Mouse (Mus musculus): ENCODE data around the gene Trh. TPM values are rescaled to one million over a fixed set of nuclear protein-coding genes. Genes with fewer than 3 reads are reported as not detected.

Gene Trh
- polyA plus RNA-seq, 1 experiment = not detected

- TF ChIP-seq GATA1 (IDR thresholded peaks at IDR 0.05; ENCODE audit: borderline replicate concordance, low read length) (no peak), FLI1 (IDR thresholded peaks at IDR 0.05; ENCODE audit: low read length) (no peak)
- no peaks in the 10 kb centered on the region for H3K36me3 ChIP-seq (replicated peaks; ENCODE audit: low read length)
Measured at GRCm38 (mm10) chr6:92261162-92261843, 16.9 kb upstream of the Trh start.

GRCm38 (mm10) chr6:92255346-92255745 is 10.9 kb upstream of the Trh start:
- H3K4me3 ChIP-seq (replicated peaks) = no peak overlapping the region
- no peak for TF ChIP-seq GATA1 (IDR thresholded peaks at IDR 0.05; ENCODE audit: borderline replicate concordance, low read length)
- no peak for TF ChIP-seq FLI1 (IDR thresholded peaks at IDR 0.05; ENCODE audit: low read length)
- peaks cover 12% of the 10 kb centered on the region for H3K27me3 ChIP-seq (replicated peaks)
- no peaks in the 10 kb centered on the region for H3K36me3 ChIP-seq (replicated peaks; ENCODE audit: low read length)
- H3K9me3 ChIP-seq = peaks cover 29% of the 10 kb centered on the region
- 0 out of 2 replicates have a peak, but pooled peaks cover 4% of the 10 kb centered on the region for H3K4me1 ChIP-seq

More at GRCm38 (mm10) chr6:92261162-92261843, 16.9 kb upstream of the Trh start:
- Histone ChIP-seq H3K9me3 (peaks cover 13% of the 10 kb centered on the region), H3K27me3 (replicated peaks) (peaks cover 15% of the 10 kb centered on the region), H3K4me1 (no peaks in the 10 kb centered on the region), H3K4me3 (replicated peaks) (no peak overlapping the region)

- TF ChIP-seq GATA1 (IDR thresholded peaks at IDR 0.05; ENCODE audit: borderline replicate concordance, low read length) (no peak), FLI1 (IDR thresholded peaks at IDR 0.05; ENCODE audit: low read length) (no peak)
- H3K4me3 ChIP-seq (replicated peaks) = no peak overlapping the region
- H3K36me3 ChIP-seq (replicated peaks; ENCODE audit: low read length) = no peaks in the 10 kb centered on the region
- 0 out of 2 replicates have a peak, but pooled peaks cover 4% of the 10 kb centered on the region for H3K4me1 ChIP-seq
- peaks cover 10% of the 10 kb centered on the region for H3K27me3 ChIP-seq (replicated peaks)
- peaks cover 29% of the 10 kb centered on the region for H3K9me3 ChIP-seq
Measured at GRCm38 (mm10) chr6:92253253-92253870, 8.9 kb upstream of the Trh start.

- Histone ChIP-seq H3K27me3 (replicated peaks) (peaks cover 60% of the 10 kb centered on the region), H3K4me3 (replicated peaks) (no peak overlapping the region), H3K9me3 (0 out of 2 replicates have a peak, but pooled peaks cover 3% of the 10 kb centered on the region), H3K36me3 (replicated peaks; ENCODE audit: low read length) (no peaks in the 10 kb centered on the region), H3K4me1 (peaks cover 3% of the 10 kb centered on the region; the same call in 1 of the 2 replicates)
- TF ChIP-seq FLI1 (IDR thresholded peaks at IDR 0.05; ENCODE audit: low read length) (no peak), GATA1 (IDR thresholded peaks at IDR 0.05; ENCODE audit: borderline replicate concordance, low read length) (no peak)
Measured at GRCm38 (mm10) chr6:92247215-92247919, 2.9 kb upstream of the Trh start.

- H3K27me3 ChIP-seq (replicated peaks) = peaks cover 60% of the 10 kb centered on the region
- H3K36me3 ChIP-seq (replicated peaks; ENCODE audit: low read length) = no peaks in the 10 kb centered on the region
- no peaks in the 10 kb centered on the region for H3K9me3 ChIP-seq
- H3K4me1 ChIP-seq = peaks cover 4% of the 10 kb centered on the region
- H3K4me3 ChIP-seq (replicated peaks) = no peak overlapping the region
- TF ChIP-seq FLI1 (IDR thresholded peaks at IDR 0.05; ENCODE audit: low read length) (no peak), GATA1 (IDR thresholded peaks at IDR 0.05; ENCODE audit: borderline replicate concordance, low read length) (no peak)
Measured at GRCm38 (mm10) chr6:92246335-92246734, 1.9 kb upstream of the Trh start.

- no peak for TF ChIP-seq FLI1 (IDR thresholded peaks at IDR 0.05; ENCODE audit: low read length)
- no peak for TF ChIP-seq GATA1 (IDR thresholded peaks at IDR 0.05; ENCODE audit: borderline replicate concordance, low read length)
- H3K4me3 ChIP-seq (replicated peaks) = peak overlapping the region; percentile 46
Measured at GRCm38 (mm10) chr6:92241178-92241906, 3.1 kb downstream of the Trh start.

GRCm38 (mm10) chr6:92235036-92235435 is 9.4 kb downstream of the Trh start:
- Histone ChIP-seq H3K27me3 (replicated peaks) (peaks cover 25% of the 10 kb centered on the region), H3K4me3 (replicated peaks) (no peak overlapping the region), H3K36me3 (replicated peaks; ENCODE audit: low read length) (no peaks in the 10 kb centered on the region), H3K4me1 (no peaks in the 10 kb centered on the region), H3K9me3 (no peaks in the 10 kb centered on the region)
- no peak for TF ChIP-seq GATA1 (IDR thresholded peaks at IDR 0.05; ENCODE audit: borderline replicate concordance, low read length)
- TF ChIP-seq FLI1 (IDR thresholded peaks at IDR 0.05; ENCODE audit: low read length) = no peak

More at GRCm38 (mm10) chr6:92241178-92241906, 3.1 kb downstream of the Trh start:
- no peaks in the 10 kb centered on the region for H3K36me3 ChIP-seq (replicated peaks; ENCODE audit: low read length)
- H3K9me3 ChIP-seq = no peaks in the 10 kb centered on the region
- peaks cover 43% of the 10 kb centered on the region for H3K27me3 ChIP-seq (replicated peaks)
- H3K4me1 ChIP-seq = peaks cover 9% of the 10 kb centered on the region

GRCm38 (mm10) chr6:92231762-92232161 is 12.7 kb downstream of the Trh start:
- Histone ChIP-seq H3K4me1 (no peaks in the 10 kb centered on the region), H3K9me3 (no peaks in the 10 kb centered on the region), H3K4me3 (replicated peaks) (no peak overlapping the region), H3K36me3 (replicated peaks; ENCODE audit: low read length) (no peaks in the 10 kb centered on the region), H3K27me3 (replicated peaks) (peaks cover 31% of the 10 kb centered on the region)
- no peak for TF ChIP-seq FLI1 (IDR thresholded peaks at IDR 0.05; ENCODE audit: low read length)
- TF ChIP-seq GATA1 (IDR thresholded peaks at IDR 0.05; ENCODE audit: borderline replicate concordance, low read length) = no peak

GRCm38 (mm10) chr6:92231356-92231755 is 13.1 kb downstream of the Trh start:
- Histone ChIP-seq H3K9me3 (no peaks in the 10 kb centered on the region), H3K4me1 (no peaks in the 10 kb centered on the region), H3K4me3 (replicated peaks) (no peak overlapping the region), H3K36me3 (replicated peaks; ENCODE audit: low read length) (no peaks in the 10 kb centered on the region), H3K27me3 (replicated peaks) (peaks cover 31% of the 10 kb centered on the region)
- TF ChIP-seq FLI1 (IDR thresholded peaks at IDR 0.05; ENCODE audit: low read length) = no peak
- TF ChIP-seq GATA1 (IDR thresholded peaks at IDR 0.05; ENCODE audit: borderline replicate concordance, low read length) = no peak

Data from megakaryocyte, embryonic 14.5 days (primary cell).